Mouse (Mus musculus) T-helper 17 cell (primary cell): ENCODE measurements around the gene Sipa1l2.
"Not testable (repeated sequence)": the region's sequence is repeated elsewhere in the genome, so short reads cannot be mapped to it uniquely, and the experiment has no call there.

ENCODE experiments used
- in situ Hi-C, 2 experiments: fragments of 300-600 bp; cut with MboI, MseI; formaldehyde crosslinking; loops; 1 replicate in 1 of 2; 2 replicates in 1 of 2; pipeline ENCODE4 v1.15.1; 2025; ENCODE audit warnings: high pct_unique_total_duplicates in 2 of 2

Sipa1l2 gene

DNA sequence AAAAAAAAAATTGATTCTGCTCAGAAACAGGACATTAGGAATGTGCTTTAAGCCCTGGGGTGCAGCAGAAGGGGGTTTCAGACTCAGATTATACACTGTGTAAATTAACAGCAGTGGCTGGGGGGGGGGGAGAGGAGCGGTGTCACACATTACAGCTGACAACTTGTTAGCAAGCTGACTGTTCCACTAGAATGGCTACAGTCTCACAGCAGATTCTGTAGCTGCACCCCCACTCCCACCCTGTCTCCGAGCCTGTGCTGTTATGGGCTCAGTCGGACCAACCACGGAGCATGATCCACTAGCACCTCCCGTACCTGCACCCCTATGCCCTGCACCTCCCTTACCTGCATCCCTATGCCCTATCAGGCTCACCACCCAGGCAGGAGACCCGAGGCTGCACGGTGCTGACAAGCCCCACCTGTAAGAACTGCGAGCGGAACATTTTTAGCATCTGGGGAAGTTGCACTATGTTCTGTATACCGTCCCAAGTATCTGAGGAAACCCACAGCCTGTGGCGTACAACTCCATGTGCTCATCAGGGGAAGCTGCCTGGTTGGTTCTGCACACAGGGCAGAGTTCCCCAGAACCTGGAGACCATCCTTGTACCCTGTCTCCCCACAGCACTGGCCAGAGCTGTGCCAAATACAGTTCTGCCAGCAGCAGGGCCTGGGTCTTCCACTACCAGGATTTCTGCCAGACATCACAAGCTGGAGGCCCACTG, 26.6 kb downstream of the Sipa1l2 start:
- in situ Hi-C loops = no loop called here

DNA sequence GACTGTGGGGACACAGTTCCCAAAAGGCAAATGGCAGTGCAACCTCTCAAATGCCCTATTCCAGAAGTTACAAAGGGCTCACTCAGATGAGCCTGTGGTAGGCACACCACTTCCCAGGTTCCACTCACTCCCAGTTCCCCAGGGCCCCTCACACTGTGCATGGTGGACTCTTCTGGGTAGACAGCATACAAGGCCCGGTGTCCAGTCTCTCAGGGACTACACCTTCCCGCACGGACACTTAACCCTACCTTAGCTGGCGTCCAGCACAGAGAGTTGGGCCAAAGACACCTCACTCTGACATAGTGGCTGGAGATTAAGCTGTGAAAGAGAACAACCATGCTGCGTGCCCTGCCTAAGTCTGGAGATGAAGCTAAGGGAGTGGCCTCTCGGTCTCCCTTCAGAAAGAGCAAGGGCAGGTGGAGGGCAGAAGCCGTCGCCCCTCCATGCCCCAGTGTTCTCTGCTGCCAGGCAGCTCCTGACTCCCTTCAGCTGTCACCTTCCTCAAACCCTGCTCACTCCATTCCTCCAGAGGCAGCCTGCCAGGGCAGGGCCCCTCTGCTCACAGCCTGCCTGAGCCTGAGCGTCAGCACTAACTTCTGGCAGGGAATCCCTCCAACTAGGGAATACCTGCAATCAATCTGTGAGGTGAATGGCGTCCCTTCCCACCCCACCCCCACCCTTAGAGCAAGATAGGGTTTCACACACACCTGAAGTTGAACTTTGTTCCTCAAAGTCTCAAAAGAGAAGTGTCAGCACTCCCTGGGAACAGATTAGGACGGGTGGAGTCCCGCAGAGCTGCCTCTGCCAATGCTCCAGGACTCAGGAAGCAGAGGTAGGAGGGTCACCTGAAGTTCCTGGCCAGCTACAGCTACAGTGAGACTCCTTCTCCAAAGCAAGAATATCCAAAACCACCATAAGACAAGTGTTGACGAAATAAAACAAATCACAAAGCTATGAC, 30.3 kb downstream of the Sipa1l2 start:
- in situ Hi-C loops = no loop called here

DNA sequence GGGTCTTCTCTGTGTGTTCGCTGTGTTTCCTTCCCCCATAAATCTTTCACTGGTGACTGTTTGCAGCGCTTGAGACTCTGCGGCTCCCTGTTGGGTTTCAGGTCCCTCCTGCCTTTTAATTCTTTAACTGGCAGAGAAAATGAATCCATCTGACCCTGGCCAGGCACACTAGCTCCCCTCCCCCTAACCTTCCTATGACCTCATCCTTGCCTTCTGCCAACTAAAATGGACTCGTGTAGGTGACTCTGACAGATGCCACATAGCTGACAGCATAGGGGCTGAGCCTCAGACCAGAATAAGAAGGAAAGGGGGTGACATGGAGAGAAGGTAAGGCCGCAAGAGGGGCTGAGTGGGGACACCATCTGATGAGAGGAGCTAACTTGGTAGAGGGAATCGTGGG, 31.3 kb downstream of the Sipa1l2 start:
- in situ Hi-C loops = no loop called here

DNA sequence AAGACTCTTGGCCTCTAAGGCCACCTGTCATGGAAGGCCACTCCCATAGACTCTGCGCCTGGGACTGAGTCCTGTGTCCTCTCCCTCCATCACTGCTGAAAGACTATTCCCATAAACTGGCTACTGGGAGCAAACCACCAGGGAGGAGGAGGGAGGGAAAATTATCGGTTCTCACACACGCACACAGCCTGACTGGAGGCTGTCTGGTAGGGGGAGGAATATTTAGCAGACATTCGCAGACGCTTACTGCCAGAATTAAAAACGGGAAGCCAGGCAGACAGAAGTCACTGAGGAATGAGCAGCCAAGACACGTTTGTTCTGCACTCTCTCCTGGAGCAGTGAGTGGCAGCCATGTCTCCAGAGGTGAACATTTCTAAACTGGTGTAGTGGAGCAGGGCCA, 35.9 kb downstream of the Sipa1l2 start:
- in situ Hi-C loops = no loop called here

DNA sequence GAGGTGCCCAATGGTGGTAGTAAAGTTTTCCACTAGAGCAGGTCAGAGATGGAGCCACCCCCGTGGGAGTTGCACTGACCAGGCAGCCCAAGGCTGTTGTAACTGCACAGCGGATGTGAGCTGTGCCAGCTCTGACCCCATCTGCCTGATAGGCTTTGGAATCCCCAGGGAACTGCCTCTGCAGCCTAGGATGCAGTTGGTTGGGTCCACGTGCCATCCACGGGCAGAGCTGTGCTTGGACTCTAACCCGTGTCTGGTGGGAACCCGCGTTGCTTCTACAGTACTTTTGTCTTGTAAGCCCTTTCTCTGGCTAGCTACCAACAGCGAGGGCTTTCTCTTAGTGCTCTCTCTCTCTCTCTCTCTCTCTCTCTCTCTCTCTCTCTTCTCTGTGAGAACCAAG, 36.7 kb downstream of the Sipa1l2 start:
- in situ Hi-C loops = no loop called here

DNA sequence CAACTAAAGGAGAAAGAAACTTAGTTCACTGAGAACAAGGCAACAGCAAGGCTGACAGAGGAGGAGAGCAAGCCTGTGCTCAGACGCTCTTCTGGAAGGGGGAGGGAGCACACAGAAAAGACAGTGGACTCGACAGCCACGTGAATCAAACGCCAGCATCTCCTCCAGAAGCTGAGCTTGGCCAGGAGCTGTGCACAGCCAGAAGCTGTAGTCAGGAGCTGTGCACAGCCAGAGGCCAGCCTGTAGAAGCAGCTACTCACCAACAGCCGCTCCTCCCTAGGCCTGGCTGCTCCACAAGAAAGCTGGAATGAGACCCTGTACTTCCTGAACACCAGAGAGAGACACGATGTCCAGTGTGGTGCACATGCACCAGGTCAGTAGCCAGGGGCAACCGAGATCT, 37.4 kb downstream of the Sipa1l2 start:
- in situ Hi-C loops = no loop called here

DNA sequence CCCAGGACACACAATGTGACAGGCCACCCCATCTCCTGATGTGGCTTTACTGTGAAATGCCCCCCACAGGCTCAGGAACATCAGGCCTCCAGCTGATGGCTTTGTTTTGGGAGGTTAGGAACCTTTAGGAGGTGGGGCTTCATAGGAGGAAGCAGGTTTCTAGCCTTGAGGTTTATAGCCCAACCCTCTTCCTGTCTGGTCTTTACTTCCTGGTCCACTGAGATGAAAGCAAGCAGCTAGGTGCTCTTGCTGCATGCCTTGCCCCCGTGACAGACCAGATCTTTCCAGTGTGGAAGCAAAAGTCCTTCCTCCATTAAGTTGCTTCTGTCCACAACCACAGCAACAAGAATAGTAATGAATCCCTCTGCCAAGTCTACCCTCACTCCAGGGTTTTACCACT, 38.0 kb downstream of the Sipa1l2 start:
- in situ Hi-C loops = no loop called here

DNA sequence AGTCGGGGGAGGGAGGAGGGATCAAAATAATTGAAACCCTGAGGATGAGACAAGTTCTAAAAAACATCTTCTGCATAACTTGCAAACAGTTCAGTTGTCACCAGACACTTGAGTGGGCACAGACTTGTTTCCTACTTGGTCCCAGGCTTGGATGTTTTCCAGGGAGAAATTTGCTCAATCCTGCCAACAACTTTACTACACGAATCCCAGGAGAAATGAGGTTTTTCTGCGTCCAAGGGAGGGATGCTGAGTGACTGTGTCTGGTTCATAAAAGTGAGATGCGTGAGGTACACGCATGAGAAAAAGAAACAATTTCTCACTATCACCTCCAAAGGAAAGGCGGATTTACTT, 38.5 kb downstream of the Sipa1l2 start:
- in situ Hi-C loops = no loop called here

DNA sequence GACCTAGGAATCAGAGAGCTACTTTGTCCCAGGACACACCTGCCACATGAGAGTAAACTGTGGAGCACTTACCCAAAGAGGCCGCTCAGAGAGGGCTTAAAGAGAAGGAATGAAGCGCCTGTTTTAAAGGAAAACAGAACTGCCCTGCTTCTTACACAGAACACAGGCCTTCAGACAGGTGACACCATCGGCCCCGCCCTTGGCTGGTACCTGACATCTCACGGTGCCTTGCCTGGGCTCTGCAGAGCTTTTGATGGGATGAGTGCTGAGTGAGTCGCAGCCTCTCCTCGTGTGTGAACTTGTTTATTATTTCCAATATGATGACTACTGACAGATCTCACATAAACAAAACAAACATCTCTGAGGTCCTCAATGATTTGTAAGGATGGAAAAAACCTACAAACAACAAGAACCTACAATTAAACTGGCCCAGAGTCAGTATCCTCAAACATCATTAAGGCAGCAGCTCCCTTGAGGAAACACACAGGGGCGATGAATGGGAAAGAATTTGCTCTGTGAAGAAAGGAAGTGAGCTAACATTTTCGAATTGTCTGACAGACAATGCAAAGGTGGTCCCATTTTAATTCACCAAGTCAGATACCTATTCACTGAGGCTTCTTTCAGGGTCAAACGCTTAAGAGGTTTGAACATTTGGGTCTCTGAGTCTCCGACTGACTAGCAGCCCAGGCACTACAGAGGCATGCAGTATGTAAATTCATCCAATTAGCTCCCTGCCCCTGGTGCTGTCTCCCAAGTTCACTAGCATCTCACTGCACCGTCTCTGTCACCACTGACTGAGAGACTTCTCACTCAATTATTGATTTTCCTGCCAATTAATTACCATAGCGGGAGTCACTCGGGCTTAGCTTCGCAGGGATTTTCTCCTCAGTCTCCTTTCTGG, 39.2 kb downstream of the Sipa1l2 start:
- in situ Hi-C loops = no loop called here

DNA sequence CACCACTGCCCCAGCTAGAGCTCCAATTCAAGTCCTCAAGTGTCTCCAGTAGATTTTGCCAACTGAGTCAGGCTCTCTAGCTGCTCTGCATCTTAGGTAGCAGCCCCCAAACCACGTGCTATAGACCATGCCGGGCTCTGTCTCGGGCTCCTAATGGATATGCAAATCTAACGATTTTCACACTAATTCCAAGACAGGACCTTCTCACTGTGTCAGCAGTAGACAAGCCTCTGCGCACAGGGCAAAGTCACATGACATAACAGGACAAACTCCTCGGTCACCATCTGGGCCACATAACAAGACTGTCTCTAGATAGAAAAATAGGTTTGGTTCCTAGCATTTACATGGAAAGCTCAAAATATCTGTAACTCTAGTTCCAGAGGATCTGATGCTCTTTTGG, 40.6 kb downstream of the Sipa1l2 start:
- in situ Hi-C loops = no loop called here

DNA sequence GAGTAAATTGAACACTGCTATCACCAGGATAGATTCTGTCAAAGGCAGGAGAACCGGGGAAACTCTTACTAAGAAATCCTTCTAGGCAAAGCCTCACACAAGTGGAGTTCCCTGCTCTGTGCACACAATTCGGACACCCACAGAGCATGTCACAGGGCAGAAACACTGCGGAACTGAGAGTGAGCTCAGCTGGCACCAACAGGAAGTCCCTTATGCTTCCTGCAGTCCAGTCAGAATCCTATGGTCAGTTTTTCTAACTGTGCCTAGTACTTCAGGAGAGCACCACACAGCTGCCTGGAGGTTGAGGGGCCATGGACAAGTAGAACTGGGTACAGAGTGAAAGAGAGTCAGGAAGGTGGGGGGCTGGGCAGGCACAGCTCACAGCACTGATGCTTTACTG, 41.7 kb downstream of the Sipa1l2 start:
- in situ Hi-C loops = no loop called here

DNA sequence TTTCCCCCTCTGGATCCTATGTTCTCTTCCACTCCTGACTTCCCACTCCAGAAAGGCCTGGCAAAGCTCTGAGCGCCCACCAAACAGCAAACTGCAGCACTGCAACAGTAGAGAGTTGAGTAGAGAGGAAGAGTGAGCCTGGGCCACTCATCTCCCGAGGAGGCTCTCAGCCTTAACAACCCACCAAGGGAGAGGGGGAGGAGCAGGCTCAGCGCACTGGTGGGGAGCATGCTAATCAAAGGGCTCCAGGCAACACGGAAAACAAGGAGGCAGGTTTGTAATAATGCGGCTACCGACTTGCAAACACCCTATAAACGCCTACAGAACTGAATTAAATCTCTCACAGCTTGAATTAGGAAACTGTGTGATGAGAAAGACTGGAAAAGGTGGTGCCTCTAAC, 42.6 kb downstream of the Sipa1l2 start:
- in situ Hi-C loops = no loop called here

DNA sequence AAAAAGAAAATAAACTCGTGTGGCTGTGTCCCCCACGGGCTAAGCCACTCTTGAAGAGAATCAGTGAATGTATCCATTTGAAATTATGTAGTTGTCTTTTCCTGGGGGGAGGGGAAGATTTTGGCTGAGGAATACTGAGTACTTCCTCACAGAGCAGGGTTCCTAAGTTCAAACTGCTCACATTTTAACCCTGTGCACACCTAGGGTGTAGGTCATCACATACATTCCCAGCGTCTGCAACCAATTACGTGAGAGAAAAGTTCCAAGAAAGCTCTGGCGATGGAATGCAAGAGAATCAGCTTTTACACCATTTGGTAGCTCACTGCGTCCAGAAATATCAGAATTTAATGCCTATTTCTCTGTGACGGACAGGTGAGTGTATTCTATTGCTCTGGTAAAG, 43.0 kb downstream of the Sipa1l2 start:
- in situ Hi-C loops = no loop called here

DNA sequence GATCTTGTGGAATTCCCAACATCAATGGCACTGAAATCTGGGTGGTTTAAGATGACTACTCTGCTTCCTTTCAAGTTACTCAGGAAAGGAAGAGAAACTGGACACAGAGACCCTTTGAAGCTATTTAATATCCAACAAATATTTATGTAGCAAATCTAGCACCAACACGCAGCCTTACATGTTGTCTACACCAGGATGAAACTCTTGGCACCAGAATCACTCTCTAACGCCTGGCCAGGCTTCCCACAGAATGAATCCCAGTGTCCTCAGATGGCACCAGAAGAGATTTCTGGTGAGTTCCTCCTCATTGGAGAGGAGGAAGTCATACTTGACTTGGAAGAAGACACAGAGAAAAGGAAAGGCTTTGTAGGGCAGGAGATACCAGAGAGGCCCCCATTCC, 45.1 kb downstream of the Sipa1l2 start:
- in situ Hi-C loops = no loop called here

DNA sequence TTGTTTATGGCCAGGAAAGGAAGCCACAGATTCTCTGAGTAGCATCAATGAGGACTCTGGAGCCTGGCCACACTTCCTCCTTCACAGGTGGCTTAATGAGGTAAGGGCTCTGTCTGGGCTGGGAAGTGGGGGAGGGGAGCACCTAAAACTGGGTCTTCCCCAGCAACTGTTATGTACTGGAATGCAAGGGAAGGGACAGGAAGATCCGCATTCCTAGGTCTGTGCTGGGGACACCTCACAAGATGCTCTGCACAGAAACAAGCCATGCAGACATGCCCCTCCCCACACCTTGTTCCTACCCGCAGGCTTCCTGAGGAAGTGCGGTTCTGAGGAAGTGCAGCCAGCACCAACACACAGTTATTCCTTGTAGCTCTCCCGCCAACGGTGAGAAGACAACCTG, 46.4 kb downstream of the Sipa1l2 start:
- in situ Hi-C loops = no loop called here

DNA sequence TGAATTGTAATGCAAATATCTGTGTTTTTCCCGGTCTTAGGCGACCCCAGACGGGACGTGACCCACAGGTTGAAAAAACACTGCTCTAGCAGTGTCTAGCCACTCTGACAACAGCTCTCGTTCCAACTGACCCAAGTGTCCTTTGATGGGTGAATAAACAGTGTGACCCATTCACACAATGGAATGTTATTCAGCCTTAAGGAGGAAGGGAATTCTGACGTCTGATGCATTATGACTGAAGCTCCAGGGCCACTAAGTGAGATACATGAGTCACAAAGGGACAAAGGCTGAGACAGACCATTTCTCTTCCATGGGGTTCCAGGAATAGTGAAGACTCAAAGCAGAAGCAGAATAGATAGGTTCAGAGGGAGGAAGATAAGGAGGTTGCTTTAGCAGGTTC, 47.5 kb downstream of the Sipa1l2 start:
- in situ Hi-C loops = no loop called here

DNA sequence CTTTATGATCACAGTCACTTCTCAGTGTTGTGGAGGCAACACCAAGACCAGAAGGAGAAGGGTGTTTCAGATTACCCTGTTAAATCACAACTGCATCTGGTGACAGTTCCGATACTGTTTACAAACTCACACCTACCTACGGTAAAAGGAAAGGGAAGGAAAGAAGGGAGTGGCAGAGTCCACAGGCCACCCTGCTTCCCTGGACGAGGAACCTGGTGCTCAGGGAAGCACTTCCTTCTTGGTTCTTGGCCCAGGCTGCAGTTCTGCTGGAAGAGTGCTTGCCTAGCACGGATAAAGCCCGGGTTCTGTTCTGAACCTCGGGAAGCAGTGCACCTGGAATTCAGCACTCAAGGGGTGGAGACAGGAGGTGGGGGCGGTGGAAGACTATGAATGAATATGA, 48.5 kb downstream of the Sipa1l2 start:
- in situ Hi-C loops = no loop called here

DNA sequence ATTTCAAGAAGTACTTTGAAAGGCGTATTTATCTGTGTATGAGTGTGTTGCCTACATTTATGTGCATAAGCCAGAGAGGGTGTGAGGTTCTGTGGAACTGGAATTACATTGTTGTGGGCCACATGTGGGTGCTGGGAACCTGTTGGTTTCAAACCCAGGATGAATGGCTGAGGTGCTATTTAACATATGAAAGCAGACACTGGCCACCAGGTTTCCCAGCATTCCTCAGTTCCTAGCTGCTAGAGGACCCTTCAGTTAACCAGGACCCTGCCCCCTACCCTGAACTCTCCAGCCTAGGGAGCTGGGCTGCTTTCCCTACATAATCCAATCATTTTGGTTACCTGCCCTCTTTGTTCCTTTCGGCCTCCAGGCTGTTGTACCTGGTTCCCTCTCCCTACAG, 49.3 kb downstream of the Sipa1l2 start:
- in situ Hi-C loops = not testable (repeated sequence)

DNA sequence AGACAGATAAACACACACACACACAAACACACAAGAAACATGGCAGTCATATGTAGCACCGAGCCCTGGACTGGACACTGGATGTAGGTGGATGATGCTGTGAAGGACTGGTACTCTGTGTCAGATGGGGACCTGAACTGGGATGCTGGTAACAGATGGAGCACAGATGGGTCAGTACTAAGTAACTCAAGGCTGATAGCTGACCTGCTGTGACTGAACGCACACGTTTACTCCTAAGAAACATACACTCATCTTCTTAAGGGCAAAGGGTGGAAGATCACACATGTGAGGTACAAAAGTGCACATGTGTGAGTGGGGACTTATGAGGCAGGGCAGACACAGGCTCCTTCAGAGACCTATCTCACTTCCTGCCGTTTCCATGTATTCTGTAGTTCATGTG, 50.7 kb downstream of the Sipa1l2 start:
- in situ Hi-C loops = no loop called here

DNA sequence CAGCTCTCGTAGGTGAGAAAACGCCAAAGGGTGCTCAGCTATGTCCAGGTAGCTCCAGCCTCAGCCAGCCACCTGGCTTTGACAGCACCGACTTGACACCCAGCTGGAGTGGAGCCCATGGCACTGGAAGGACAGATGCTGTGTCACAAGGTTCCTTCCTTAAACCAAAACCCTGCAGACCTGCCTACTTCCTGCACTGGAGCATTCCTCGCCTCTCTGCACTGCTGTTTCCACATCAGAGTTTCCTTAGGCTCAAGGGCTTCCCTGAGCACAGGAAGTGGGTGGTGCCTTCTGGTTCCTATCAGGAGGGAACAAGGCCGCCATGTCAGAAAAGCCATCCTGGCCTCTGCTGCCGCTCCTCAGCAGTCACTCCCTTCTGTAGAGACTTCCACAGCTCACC, 51.3 kb downstream of the Sipa1l2 start:
- in situ Hi-C loops = no loop called here

DNA sequence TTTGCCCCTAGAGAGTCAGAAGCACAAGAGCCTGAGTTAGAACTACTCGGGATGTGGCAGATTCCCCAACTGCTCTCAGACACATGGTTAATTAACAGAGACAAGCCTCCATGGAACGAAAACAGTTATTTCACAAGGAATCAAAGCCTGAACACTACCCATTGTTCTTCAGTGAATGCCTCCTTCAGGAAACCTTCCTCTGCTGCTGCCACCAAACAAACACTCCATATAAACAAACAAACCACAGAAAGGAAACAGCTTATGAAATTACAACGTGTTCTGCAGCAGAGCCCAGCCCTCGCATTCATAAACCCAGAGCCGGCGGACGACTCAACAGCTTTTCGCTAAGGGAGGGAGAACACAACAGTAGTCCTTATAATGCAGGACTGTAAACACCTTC, 52.2 kb downstream of the Sipa1l2 start:
- in situ Hi-C loops = no loop called here
